Mouse (Mus musculus) right cerebral cortex, postnatal 36 days (tissue): Measurements from ENCODE around the gene Rabggta.
A peak's percentile ranks its signal among the peaks of the same experiment; 100 is the strongest.

Experiments used
- DNase-seq, 2 experiments: peaks; one replicate each; pipeline ENCODE4 v3.0.0; 2022; ENCODE audit warnings: low spot score in 2 of 2, mixed read lengths in 1 of 2

The Rabggta gene

GRCm38 (mm10) chr14:55733889-55734288 is 11.8 kb upstream of the Rabggta start:
- DNase-seq, result no peak

DNA sequence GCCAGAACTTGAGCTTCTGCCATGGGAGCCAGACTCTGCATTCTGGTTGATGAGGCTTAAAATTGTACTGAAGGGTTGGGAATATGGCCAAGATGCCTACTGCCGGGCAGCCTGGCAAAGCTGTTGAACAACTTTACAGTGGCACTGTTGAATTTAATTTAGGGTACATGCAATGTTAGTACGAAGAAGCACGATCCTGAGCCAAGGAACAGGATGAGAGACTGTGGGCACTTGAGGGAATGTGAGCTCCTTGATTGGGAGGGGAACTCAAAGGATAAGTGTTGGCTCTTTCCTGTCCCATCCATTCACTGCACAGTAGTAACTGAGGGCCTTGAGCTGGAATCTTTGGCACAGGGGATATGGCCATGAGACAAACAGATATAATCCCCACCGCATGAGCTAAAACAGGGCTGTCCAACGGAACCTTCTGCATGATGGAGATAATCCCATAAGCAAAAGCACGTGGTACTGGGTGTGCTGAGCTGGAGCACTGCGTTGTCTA is 8.5 kb upstream of the Rabggta start:
- DNase-seq, result peak in 1 of 2 experiments; percentile 21

DNA sequence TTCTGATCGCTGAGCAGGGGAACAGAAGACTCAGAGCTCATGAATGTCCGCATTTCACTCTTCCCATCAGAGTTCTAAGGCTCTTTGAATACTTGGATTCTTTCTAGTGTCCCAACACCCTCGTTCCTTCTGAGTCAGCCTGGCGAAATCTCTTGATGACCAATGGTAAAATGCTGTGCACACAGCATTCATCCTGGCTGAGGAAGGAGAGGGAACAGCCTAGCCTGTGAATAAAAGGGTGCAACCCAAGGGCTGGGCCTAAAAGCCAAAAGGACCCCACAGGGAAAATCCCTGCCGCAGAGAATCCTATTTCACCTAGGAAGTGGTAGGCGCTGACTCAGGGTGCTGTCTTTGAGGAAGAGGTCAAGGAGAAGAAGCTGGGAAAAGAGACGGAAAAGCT is 8.1 kb upstream of the Rabggta start:
- DNase-seq, result no peak

GRCm38 (mm10) chr14:55727889-55728685 is 6.0 kb upstream of the Rabggta start:
- DNase-seq, result no peak

- no peak for DNase-seq
These were observed 4.2 kb upstream of the Rabggta start for GRCm38 (mm10) chr14:55726261-55726660.

GRCm38 (mm10) chr14:55724411-55724871 is 2.4 kb upstream of the Rabggta start:
- DNase-seq, result no peak

DNA sequence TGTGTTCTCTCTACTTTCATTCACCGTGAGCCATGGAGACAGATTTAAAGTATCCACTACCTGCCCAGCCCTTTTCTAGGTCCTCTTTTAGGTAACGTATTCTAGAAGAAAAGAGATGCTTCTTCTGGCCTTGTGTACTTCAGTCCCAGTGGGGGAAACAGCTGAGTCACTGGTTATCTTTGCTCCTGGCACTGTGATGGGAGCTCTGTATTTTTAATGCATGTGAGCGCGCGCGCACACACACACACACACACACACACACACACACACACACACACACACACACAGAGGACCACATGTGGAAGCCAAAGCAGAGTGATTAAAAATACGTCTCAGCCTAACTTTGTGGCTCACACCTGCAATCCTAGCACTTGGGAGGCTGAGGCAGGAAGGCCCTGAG is 1.4 kb upstream of the Rabggta start:
- DNase-seq, result no peak

- no peak for DNase-seq
These were observed 429 bp upstream of the Rabggta start for GRCm38 (mm10) chr14:55722438-55722945.

DNA sequence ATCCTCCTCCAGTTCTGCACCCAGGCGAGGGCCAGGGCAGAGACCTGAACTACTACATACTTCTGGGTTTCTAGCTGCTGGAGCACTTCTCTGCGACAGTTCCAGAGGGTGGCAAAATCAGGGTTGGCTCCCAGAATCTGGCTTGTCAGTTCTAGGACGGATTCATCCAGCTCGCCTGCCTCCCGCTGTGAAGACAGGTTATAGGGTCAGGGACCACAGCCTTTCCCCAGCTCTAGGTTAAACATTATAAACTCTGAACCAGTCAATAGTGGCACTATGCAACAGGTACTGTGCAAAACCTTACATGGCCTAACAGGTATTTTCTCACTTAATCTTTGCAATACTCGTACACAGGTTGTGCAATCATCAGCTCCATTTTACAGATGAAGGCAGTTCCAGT is 987 bp downstream of the Rabggta start:
- no peak for DNase-seq

- DNase-seq, result no peak
These were observed 1.4 kb downstream of the Rabggta start for GRCm38 (mm10) chr14:55720666-55721065.

DNA sequence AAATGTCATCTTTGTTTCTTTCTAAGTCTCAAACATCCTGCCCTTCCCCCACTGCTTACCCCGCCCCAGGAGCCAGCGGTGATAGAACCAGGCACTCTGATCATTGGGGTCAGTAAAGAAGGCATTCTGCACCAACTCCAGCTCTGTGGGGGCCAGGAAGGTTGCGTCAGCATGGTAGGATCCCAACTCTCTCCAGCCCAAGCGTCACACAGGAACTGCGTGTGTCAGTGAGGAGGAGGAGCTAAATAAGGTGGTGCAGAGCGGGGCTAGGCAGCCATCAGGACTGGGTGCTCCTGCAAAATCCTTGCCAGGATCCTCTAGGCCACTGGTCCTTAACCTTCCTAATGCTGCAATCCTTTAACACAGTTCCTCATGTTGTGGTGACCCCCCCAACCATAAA is 2.3 kb downstream of the Rabggta start:
- DNase-seq, result no peak

- no peak for DNase-seq
These were observed 5.2 kb downstream of the Rabggta start for GRCm38 (mm10) chr14:55716884-55717283.

- no peak for DNase-seq
These were observed 5.8 kb downstream of the Rabggta start for GRCm38 (mm10) chr14:55716271-55716670.

- DNase-seq, result no peak
These were observed 7.2 kb downstream of the Rabggta start for GRCm38 (mm10) chr14:55714893-55715292.

DNA sequence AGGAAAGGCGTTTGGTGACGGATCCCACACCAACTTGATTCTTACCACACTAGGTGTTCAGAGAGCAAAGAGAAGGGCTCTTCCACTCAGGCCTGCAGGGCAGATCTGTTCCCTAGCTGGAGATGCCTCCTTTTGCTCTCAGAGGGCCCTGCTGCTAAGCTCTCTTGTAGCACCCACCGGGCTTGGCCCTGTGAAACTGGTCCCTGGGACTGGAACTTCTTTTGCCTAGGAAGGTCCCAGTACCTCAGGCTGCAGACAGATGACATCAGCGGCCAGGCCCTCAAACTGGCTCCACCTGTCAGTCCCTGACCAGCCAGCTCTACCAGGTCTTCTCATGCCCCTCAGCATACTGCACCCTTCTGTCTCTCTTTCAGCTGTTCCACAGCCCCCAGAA is 8.3 kb downstream of the Rabggta start, which contains the start of gene Tgm1:
TSS of gene Tgm1 (minus strand) at position 198 of the 394 bp plus-strand sequence.
- DNase-seq, result no peak

DNA sequence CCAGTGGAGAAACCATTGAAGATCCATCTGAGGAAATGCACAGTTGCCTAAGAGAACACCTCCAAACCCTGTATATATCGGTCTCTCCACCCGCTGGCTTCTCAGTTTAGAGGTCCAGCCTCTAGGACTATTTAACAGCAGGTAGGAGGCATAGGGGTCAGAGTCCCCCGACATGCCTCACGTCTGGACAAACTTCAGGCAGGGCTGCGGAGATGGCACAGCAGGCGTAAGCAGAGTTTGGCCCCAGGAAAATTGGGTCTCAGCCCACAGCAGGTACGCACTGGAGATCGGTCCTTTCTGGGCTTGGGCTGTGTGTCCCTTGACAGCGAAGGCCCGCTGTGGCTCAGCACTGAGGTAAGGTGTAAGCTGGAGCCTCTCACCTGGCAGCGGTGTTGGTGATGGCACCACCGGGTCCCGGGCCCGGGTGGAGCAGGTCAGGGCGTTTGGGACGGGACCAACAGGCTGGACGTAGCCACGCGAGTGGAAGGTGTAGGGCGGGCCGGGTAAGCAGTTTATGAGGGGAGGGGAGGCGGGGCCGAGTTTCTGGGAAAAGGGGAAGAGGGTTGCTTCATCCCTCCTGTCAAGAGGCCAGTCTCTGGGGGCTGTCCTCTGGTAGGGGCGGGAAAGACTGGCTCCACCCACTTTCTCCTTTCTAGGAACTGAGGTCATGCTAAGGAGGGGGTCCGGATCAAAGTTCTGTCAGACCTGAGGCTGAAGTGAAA is 8.9 kb downstream of the Rabggta start:
- DNase-seq, result no peak

- no peak for DNase-seq
These were observed 10.3 kb downstream of the Rabggta start for GRCm38 (mm10) chr14:55711786-55712185.

DNA sequence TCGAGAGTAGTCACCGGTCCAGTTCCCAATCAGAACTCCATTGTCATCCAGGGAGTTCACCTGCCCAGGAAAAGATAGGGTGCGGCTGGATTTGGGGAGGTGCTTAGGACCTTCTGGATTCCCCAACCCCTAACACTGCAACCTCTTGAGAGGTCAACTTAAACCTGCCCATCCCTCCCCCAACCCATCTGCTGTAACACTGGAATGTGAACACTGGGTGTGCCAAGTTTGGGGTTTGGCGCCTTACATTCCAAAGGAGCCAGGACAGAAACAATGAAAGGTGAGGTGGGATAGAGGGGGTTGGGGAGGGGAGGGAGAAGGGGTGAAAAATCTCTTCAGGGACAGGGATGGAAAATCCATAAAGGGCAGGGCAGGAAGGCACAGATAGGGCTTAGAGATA is 12.6 kb downstream of the Rabggta start:
- DNase-seq, result no peak

DNA sequence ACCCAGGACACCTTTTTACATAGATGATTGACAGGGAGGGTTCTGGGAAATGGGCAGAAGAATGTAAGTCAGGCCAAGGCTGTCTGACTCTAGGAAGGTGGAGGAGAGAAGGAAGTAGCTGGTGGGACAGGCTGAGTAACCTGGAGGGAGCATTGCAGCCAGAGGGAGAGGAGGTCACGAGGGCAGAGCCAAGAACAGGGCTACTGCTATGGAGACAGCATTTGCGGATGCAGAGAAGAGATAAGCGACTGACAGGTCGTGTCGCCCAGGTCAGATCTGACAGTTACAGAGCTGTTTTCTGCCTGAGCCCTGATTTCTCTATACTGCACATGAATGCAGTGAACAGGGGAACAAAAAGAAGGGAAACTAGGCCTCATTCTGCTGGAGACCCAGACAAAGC is 14.7 kb downstream of the Rabggta start:
- DNase-seq, result no peak

DNA sequence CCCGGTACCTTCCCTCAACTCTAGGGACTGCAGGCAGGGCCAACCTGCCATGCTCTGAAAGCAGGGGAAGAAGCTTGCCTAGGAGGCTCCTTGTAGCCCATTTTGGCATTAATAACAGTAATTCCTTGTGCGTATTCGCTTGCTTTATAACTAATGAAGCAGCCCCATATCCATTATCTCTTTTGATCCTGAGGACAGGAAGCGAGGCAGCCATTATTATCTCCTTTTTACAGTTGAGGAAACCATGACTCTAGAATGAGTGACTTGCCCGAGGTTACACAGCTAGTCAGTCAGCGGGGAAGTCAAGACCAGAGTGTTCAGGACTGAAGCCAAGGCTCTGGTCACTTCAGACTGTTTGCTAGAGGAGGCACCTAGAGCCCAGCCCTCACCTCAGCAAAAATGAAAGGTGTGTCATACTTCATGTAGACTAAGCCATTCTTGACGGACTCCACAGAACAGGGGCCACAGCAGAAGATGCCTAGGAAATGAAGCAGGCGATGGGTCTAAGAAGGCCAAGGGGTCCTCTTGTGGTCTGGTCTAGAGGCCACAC is 15.9 kb downstream of the Rabggta start:
- no peak for DNase-seq

DNA sequence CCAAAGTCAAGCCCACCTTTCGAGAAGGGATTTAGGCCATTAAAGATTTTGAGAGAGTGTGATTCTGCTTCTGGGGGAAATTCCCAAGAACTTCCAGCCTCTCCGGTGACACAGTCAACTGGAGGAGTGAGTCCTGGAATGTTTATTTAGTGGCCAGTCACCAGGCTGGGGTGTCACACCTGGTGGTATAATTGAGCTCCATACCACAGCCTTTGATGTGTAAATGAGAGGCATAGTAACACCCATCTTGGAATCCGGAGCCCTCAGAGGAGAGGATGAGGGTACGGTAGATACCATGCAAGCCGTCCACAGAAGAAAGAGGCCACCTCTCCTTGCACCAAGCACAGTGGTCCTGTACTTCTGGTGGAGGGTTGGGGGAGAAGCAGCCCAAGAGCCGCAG is 19.3 kb downstream of the Rabggta start:
- no peak for DNase-seq

DNA sequence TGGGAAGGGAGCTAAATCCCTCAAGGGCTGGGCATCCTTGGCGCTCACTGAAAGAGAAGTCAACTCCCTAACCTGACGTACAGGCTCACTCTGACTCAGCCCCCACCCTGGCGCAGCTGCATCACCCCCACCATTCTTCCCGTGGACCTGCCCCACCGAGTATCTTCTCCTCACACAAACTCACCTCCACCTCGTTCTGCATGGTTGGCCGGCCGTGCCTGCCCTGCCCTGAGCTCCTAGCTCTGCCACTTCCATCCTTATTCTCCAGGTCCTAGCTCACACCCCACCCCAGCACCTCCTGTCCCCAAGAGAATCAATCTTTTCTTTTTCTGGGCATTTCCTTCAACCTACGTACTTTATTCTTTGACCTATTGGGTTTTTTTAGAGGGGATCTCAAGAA is 20.9 kb downstream of the Rabggta start:
- no peak for DNase-seq
